Mouse (Mus musculus) ES-E14 (cell line): Measurements from ENCODE around the gene Apc2.

ENCODE experiments used
- HCFC1 ChIP-seq: IDR thresholded peaks from 2 replicates; pipeline ENCODE4 v1.6.1; 2012; ENCODE audit warnings: low read length, inconsistent platforms, borderline replicate concordance; ENCODE audit not compliant: insufficient read depth
- ZC3H11A ChIP-seq: IDR thresholded peaks from 2 replicates; pipeline ENCODE4 v1.6.1; 2012; ENCODE audit warnings: low read depth, mild to moderate bottlenecking, inconsistent platforms, low read length, borderline replicate concordance
- ZNF384 ChIP-seq: IDR thresholded peaks from 2 replicates; pipeline ENCODE4 v1.6.1; 2012; ENCODE audit warnings: low read depth, low read length, inconsistent platforms

DNA sequence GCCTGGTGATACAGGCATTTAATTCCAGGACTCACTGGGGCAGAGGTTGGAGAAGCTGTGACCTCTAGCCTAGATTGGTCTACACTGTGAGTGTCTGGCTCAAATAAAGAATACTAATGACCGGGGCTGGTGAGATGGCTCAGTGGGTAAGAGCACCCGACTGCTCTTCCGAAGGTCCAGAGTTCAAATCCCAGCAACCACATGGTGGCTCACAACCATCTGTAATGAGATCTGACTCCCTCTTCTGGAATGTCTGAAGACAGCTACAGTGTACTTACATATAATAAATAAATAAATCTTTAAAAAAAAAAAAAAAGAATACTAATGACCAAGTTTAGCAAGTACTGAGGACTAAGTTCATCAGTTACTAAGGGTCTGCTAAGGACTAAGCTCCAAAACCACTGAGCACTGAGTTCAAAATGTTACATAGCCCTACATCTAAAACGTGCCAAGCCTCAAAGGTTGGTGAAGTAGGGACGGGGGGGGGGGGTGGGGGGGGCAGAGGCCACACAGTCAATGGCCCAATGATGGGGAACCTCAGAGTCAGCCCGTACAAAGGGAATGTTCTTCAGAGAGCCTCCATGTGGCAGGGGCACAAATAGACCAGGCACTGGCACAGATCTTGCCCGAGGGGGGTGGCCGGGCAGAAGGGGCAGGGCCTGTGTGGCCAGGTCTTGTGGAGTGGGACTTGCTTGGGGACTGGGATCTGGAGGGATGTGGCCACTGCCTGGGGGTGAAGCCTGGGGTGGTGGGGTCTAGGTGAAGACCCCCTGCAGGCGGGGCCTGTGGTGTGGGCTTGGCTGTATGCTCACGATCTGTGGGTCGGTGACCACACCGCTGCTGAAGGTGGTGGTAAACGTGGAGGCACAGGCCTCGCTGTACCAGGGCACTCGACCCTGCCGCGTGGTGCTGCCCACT lies 28.6 kb downstream of the Apc2 start:
- TF ChIP-seq ZC3H11A (no peak), ZNF384 (no peak), HCFC1 (no peak)
